Mouse (Mus musculus): ENCODE measurements at regions not wholly inside any gene's neighbourhood (a gene's known extent, or its start where the extent isn't known, plus 50 kb on each side); places are given as distances from the start of the nearest gene placed in this dataset.

DNA sequence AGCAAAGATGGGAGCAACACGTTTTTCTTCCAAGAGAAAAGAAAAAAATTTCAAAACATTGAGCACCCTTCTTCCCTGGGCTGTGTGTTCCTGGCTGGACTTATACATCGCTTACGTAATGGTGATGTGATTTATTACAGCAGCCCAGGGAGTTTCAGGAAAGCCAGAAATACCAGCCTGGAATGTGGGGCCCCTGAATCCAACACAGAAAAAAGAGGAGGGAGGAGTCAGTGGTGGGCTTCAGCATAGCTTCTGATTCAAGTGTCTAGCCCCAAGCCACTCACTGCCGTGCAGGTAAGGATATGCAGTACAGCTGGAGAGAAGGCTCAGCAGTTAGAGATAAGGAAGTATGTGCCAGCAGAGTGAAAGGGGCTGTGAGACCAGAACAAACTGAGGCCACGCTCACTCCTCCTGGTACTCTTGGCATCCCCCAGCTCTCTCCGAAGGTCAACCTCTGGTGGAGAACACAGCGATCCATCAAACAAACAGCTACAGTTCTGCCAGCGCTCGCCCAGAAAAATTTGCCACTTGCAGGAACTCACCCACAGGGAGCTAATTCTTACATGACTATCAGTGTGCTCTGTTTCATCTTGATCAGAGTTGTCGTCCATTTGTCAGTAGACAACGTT is 113.3 kb downstream of the Adamts15 start:
- no peaks in the 10 kb centered on the region for H3K27me3 ChIP-seq (replicated peaks)
- H3K9ac ChIP-seq (ENCODE audit: insufficient read depth, low read depth): no peak overlapping the region
- H3K27ac ChIP-seq (ENCODE audit: insufficient read depth, low read depth): no peak overlapping the region
- DNase-seq (ENCODE audit: extremely low read depth): no peak
- no peak overlapping the region for H3K4me3 ChIP-seq (replicated peaks in 1 of 3; ENCODE audit: low read depth in 2 of 3, low read length in 2 of 3, poor library complexity in 1 of 3)
- in situ Hi-C loops (cut with MboI; ENCODE audit: low pct_ligation_motif_present, low pct_unique_long_range_greater_than_20kb, low sequenced_read_pairs) (no loop called here), dilution Hi-C loops (cut with MboI; ENCODE audit: extremely low pct_ligation_motif_present, extremely low pct_unique_long_range_greater_than_20kb, low sequenced_read_pairs) (no loop called here)
- no peak overlapping the region for H3K4me2 ChIP-seq (ENCODE audit: insufficient read depth, low read depth, poor library complexity, severe bottlenecking)
- H3K9me3 ChIP-seq (replicated peaks; ENCODE audit: low read length): no peaks in the 10 kb centered on the region
- TF ChIP-seq MAX (IDR thresholded peaks at IDR 0.05; ENCODE audit: low read length) (no peak), ZMIZ1 (IDR thresholded peaks at IDR 0.05; ENCODE audit: low read depth, low read length) (no peak), ZC3H11A (IDR thresholded peaks at IDR 0.05; ENCODE audit: low read depth, low read length) (no peak), CHD1 (IDR thresholded peaks at IDR 0.05; ENCODE audit: low read depth, low read length) (no peak), JUN (IDR thresholded peaks at IDR 0.05; ENCODE audit: insufficient read depth, low read depth, low read length) (no peak), EP300 (IDR thresholded peaks at IDR 0.05; ENCODE audit: low read length) (no peak), BHLHE40 (IDR thresholded peaks at IDR 0.05; ENCODE audit: low read depth, low read length) (no peak), POLR2A (IDR thresholded peaks at IDR 0.05; ENCODE audit: low read depth, low read length) (no peak), TCF12 (IDR thresholded peaks at IDR 0.05; ENCODE audit: low read depth, low read length) (no peak), ZNF384 (IDR thresholded peaks at IDR 0.05; ENCODE audit: low read depth, low read length) (no peak), UBTF (IDR thresholded peaks at IDR 0.05; ENCODE audit: low read depth, low read length) (no peak), JUND (conservative IDR thresholded peaks at IDR 0.05; ENCODE audit: low read depth, low read length) (no peak), POLR2AphosphoS2 (IDR thresholded peaks at IDR 0.05; ENCODE audit: low read depth, low read length) (no peak)
- H3K79me2 ChIP-seq (replicated peaks; ENCODE audit: control insufficient read depth, extremely low read depth, insufficient read depth, poor library complexity, severe bottlenecking): no peaks in the 10 kb centered on the region
- no peaks in the 10 kb centered on the region for H3K36me3 ChIP-seq (replicated peaks in 1 of 2; ENCODE audit: control insufficient read depth in 1 of 2, insufficient read depth in 1 of 2, low read length in 1 of 2)
- H3K4me1 ChIP-seq (ENCODE audit: control insufficient read depth in 1 of 2, insufficient read depth in 2 of 2): no peaks in the 10 kb centered on the region

DNA sequence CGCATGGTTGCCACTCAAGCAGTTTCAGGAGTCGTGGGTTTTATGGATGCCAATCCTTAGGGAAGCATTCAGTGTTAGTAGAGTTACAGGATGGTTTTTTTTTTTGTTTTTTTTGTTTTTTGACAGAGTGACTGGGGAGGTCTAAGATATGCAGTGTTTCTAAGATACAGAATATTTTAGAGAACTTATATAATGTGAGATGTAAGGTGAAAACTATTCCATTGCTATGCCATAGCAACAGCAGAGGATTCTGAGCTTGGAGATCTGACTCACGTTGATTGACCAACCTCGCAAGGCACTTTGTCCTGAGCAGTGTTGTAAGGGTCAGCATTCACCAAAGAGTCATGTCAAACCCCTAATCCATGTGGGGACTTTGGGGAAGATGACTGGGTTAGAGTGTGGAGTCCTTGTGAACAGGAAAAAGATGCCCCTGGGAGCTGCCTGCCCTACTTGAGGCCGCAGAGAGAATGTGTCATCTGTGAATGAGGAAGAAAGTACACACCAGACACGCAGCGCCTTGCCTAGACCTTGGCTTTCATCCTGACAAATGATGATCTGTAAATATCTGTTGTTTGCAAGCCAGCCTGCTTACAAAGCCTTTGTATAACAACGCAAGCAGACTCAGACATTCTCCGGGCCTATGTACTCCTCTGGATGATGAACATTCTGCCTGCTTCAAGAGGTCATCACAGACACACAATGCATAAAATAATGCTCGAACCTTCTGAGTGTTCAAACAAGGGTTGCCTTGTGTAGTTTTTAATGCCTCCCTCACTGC is 118.3 kb downstream of the Adamts15 start:
- no peak for TF ChIP-seq ZNF384 (IDR thresholded peaks at IDR 0.05; ENCODE audit: low read depth, low read length)
- TF ChIP-seq UBTF (IDR thresholded peaks at IDR 0.05; ENCODE audit: low read depth, low read length): no peak
- TF ChIP-seq ZC3H11A (IDR thresholded peaks at IDR 0.05; ENCODE audit: low read depth, low read length): no peak
- no peak for TF ChIP-seq CTCF (conservative IDR thresholded peaks at IDR 0.05 in 1 of 2, IDR thresholded peaks at IDR 0.05 in 1 of 2; ENCODE audit: low read depth in 2 of 2, low read length in 2 of 2)
- TF ChIP-seq KAT2A (IDR thresholded peaks at IDR 0.05; ENCODE audit: insufficient replicate concordance, low read length): no peak
- TF ChIP-seq JUN (IDR thresholded peaks at IDR 0.05; ENCODE audit: insufficient read depth, low read depth, low read length): no peak
- no peak for TF ChIP-seq PAX5 (IDR thresholded peaks at IDR 0.05; ENCODE audit: low read length)
- no peak for TF ChIP-seq CHD2 (IDR thresholded peaks at IDR 0.05; ENCODE audit: low read length)
- no peak for TF ChIP-seq MAZ (IDR thresholded peaks at IDR 0.05; ENCODE audit: low read depth, low read length)
- no peak for TF ChIP-seq ZMIZ1 (IDR thresholded peaks at IDR 0.05; ENCODE audit: low read depth, low read length)
- TF ChIP-seq BHLHE40 (IDR thresholded peaks at IDR 0.05; ENCODE audit: low read depth, low read length): no peak
- no peak for TF ChIP-seq RCOR1 (conservative IDR thresholded peaks at IDR 0.05; ENCODE audit: low read depth, low read length)
- TF ChIP-seq MEF2A (IDR thresholded peaks at IDR 0.05; ENCODE audit: borderline replicate concordance, low read depth, low read length): no peak
- dilution Hi-C loops (cut with MboI; ENCODE audit: extremely low pct_ligation_motif_present, extremely low pct_unique_long_range_greater_than_20kb, low sequenced_read_pairs) (no loop called here), in situ Hi-C loops (cut with MboI; ENCODE audit: low pct_ligation_motif_present, low pct_unique_long_range_greater_than_20kb, low sequenced_read_pairs) (no loop called here)
- no peaks in the 10 kb centered on the region for H3K27me3 ChIP-seq (replicated peaks)
- no peak overlapping the region for H3K4me2 ChIP-seq (ENCODE audit: insufficient read depth, low read depth, poor library complexity, severe bottlenecking)
- H3K36me3 ChIP-seq (replicated peaks in 1 of 2; ENCODE audit: control insufficient read depth in 1 of 2, insufficient read depth in 1 of 2, low read length in 1 of 2): no peaks in the 10 kb centered on the region
- H3K27ac ChIP-seq (ENCODE audit: insufficient read depth, low read depth): no peak overlapping the region
- H3K4me1 ChIP-seq (ENCODE audit: control insufficient read depth in 1 of 2, insufficient read depth in 2 of 2): peaks cover 0 to 4% of the 10 kb centered on the region in 2 experiments; a peak in 1 of 4 replicates
- DNase-seq (ENCODE audit: extremely low read depth): no peak
- H3K9me3 ChIP-seq (replicated peaks; ENCODE audit: low read length): no peaks in the 10 kb centered on the region
- H3K4me3 ChIP-seq (replicated peaks in 1 of 3; ENCODE audit: low read depth in 2 of 3, low read length in 2 of 3, poor library complexity in 1 of 3): no peak overlapping the region
- H3K9ac ChIP-seq (ENCODE audit: insufficient read depth, low read depth): no peak overlapping the region
- H3K79me2 ChIP-seq (replicated peaks; ENCODE audit: control insufficient read depth, extremely low read depth, insufficient read depth, poor library complexity, severe bottlenecking): no peaks in the 10 kb centered on the region

All from CH12.LX (cell line).